Mouse (Mus musculus) C2C12 (cell line): ENCODE data around the gene Cavin1. TPM values are rescaled to one million over a fixed set of nuclear protein-coding genes. Genes with fewer than 3 reads are reported as not detected.

Source experiments
- H3K27me3 ChIP-seq: one replicate; pipeline ENCODE4 v1.6.1; 2011; ENCODE audit not compliant: control insufficient read depth, insufficient read depth, insufficient read length
- H3K36me3 ChIP-seq: one replicate; pipeline ENCODE4 v1.6.1; 2011; ENCODE audit not compliant: control insufficient read depth, insufficient read depth
- H3K4me3 ChIP-seq: one replicate; pipeline ENCODE4 v1.5.1; 2011; ENCODE audit warnings: mild to moderate bottlenecking, control low read depth; ENCODE audit not compliant: poor library complexity, insufficient read depth, severe bottlenecking
- H3K79me2 ChIP-seq: one replicate; pipeline ENCODE4 v1.6.1; 2011; ENCODE audit not compliant: control insufficient read depth, insufficient read depth
- H3K79me3 ChIP-seq: one replicate; pipeline ENCODE4 v1.6.1; 2011; ENCODE audit warnings: low read depth, control low read depth
- H3ac ChIP-seq: one replicate; pipeline ENCODE3; 2011; ENCODE audit warnings: low read depth; ENCODE audit not compliant: control insufficient read depth, insufficient read length
- CEBPB ChIP-seq: IDR thresholded peaks from one replicate; pipeline ENCODE4 v1.6.1; 2011; ENCODE audit warnings: low read depth, mild to moderate bottlenecking, control low read depth, moderate library complexity
- CTCF ChIP-seq: IDR thresholded peaks from one replicate; pipeline ENCODE4 v1.5.1; 2011; ENCODE audit not compliant: control insufficient read depth, insufficient read depth, insufficient read length
- FOSL1 ChIP-seq: IDR thresholded peaks from one replicate; pipeline ENCODE4 v1.8.0; 2011; ENCODE audit warnings: mild to moderate bottlenecking, low read length; ENCODE audit not compliant: poor library complexity, insufficient read depth, severe bottlenecking
- MAX ChIP-seq: IDR thresholded peaks from one replicate; pipeline ENCODE4 v1.6.1; 2011; ENCODE audit warnings: mild to moderate bottlenecking, control low read depth
- MYOD1 ChIP-seq: IDR thresholded peaks from one replicate; pipeline ENCODE4 v1.6.1; 2011; ENCODE audit warnings: low read depth; ENCODE audit not compliant: control insufficient read depth, insufficient read length
- MYOG ChIP-seq: IDR thresholded peaks from one replicate; pipeline ENCODE4 v1.6.1; 2011; ENCODE audit not compliant: control insufficient read depth, insufficient read length; ENCODE audit errors: extremely low read depth
- USF1 ChIP-seq: IDR thresholded peaks from one replicate; pipeline ENCODE4 v1.6.1; 2011; ENCODE audit warnings: low read depth, mild to moderate bottlenecking, control low read depth, moderate library complexity
- polyA plus RNA-seq: library from polyadenylated mRNA; unstranded; fragments of >200 nt; fragmentation: generic; extraction: Trizol; gene quantifications from one replicate; pipeline ENCODE4 v1.2.1, GENCODE M21; 2012; ENCODE audit warnings: missing spikeins

Gene Cavin1
- polyA plus RNA-seq, 1 experiment: 418 TPM

DNA sequence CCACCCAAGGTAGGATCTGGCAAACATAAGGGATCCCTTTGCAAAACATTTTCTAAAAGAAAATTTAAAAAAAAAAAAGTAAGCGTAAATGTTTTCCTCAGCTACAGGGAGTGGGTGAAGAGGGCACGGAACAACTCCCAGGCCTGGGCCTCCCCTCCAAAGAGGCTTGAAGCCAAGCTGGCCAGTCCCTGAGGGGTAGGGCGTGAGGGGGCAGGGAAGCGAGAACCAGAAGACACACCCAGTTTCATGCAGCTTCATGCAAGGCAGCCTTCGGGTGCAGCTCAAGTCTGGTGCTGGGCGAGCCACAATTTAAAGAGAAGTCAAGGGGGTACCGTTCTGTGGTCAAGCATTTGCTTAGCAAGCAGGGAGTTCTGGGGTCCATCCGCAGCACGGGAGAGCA, 7.0 kb downstream of the Cavin1 start:
- Histone ChIP-seq H3K36me3 (peaks cover 81% of the 10 kb centered on the region), H3K27me3 (no peaks in the 10 kb centered on the region), H3ac (no peak overlapping the region), H3K79me2 (peaks cover 100% of the 10 kb centered on the region), H3K79me3 (peaks cover 89% of the 10 kb centered on the region), H3K4me3 (no peak overlapping the region)
- TF ChIP-seq MAX: no peak
- no peak for TF ChIP-seq MYOG
- no peak for TF ChIP-seq CEBPB
- no peak for TF ChIP-seq MYOD1
- TF ChIP-seq FOSL1: no peak
- no peak for TF ChIP-seq USF1
- TF ChIP-seq CTCF: no peak

DNA sequence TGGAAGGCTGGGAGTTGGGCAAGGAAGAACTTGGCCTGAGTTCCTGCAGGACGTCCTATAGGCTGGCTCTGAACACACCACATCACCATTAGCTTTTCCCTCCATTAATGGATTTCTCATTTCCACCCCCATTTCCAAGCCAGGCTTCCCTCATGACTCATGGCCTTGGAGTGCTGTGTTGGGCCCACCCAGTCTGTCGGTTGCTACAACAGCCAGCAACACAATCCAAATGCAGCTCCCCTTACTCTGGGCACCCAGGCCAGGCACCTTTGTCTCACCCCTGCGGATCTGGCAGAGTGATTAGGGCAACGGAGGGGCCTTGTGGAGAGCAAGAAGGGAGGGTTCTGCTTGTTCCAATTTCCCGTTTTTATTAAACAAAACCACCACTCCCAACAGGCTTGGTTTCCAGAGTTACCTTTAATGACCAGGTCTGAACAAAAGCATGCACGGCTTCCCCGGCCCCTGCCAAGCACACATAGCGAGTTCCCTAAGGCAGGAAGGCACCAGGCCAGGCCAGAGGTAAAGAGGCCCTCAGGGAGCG, 8.2 kb downstream of the Cavin1 start:
- Histone ChIP-seq H3ac (peak overlapping the region; percentile 1), H3K27me3 (no peaks in the 10 kb centered on the region), H3K36me3 (peaks cover 81% of the 10 kb centered on the region), H3K79me3 (peaks cover 78% of the 10 kb centered on the region), H3K79me2 (peaks cover 99% of the 10 kb centered on the region), H3K4me3 (no peak overlapping the region)
- TF ChIP-seq CEBPB (peak; percentile 55), USF1 (no peak), MAX (no peak), MYOG (no peak), MYOD1 (no peak), CTCF (no peak), FOSL1 (peak; percentile 40)

DNA sequence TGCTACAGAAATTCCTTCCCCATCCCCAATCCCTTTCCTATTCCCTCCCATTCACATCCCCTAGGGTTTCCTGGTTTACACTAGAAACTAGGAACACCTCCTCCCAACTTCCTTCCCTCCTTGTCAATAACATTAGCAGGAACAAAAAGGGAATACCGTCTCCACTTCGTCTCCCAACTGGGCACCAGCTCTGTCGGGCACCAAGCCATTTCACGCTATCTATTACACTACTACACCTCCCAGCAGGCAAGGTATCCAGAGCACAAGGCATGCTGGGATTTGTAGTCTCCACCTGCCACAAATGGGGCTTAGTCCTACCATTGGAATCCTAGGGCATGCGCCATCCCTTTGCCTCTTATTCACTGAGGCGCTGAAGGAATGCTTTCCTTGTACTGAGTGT, 10.1 kb downstream of the Cavin1 start:
- no peaks in the 10 kb centered on the region for H3K27me3 ChIP-seq
- TF ChIP-seq FOSL1 (no peak), CEBPB (no peak), USF1 (no peak), MAX (no peak), MYOD1 (no peak), CTCF (no peak), MYOG (no peak)
- no peak overlapping the region for H3ac ChIP-seq
- peaks cover 82% of the 10 kb centered on the region for H3K36me3 ChIP-seq
- peaks cover 88% of the 10 kb centered on the region for H3K79me2 ChIP-seq
- H3K4me3 ChIP-seq: no peak overlapping the region
- H3K79me3 ChIP-seq: peaks cover 62% of the 10 kb centered on the region

DNA sequence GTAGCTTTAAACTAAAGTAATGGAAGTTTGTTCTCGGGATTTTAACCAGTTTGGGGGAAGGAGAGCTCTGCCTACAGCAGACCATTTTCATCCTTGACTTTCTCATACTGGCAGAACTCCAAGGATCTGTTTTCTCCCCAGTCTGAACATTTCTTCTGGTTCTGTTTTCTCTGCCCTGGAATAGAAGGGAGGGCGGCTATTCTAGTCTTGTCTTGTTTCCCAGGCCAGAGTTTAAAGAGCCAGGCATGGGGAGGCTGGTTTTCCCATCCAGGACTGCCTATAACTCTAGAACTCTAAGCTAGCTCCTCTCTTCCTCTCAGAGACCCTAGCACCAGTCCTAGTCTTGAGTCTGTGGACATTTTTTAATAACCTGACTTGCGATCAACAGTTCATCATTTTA, 10.9 kb downstream of the Cavin1 start:
- Histone ChIP-seq H3K79me2 (peaks cover 81% of the 10 kb centered on the region), H3K36me3 (peaks cover 81% of the 10 kb centered on the region), H3K4me3 (no peak overlapping the region), H3K27me3 (no peaks in the 10 kb centered on the region), H3K79me3 (peaks cover 54% of the 10 kb centered on the region), H3ac (no peak overlapping the region)
- TF ChIP-seq MAX (no peak), MYOD1 (no peak), CEBPB (no peak), MYOG (no peak)

DNA sequence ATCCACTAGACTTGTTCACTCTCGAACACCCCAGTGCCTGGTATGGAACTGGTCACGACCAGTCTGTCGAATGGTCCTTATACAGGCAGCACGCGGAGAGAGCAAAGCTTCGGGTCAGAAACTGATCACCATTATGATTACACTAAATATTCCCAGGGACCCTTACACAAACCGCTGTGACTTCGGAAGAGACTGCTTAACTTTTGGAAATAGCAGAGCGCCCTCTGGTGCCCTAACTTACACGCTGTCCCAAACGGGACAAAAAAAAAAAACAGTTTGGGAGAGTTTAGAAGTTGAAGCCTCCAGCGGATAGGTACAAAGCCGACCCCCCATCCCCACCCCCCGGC, 11.2 kb downstream of the Cavin1 start:
- Histone ChIP-seq H3K79me2 (peaks cover 77% of the 10 kb centered on the region), H3K36me3 (peaks cover 79% of the 10 kb centered on the region), H3K79me3 (peaks cover 51% of the 10 kb centered on the region), H3K27me3 (no peaks in the 10 kb centered on the region), H3ac (no peak overlapping the region), H3K4me3 (no peak overlapping the region)
- TF ChIP-seq FOSL1 (no peak), MAX (no peak)

DNA sequence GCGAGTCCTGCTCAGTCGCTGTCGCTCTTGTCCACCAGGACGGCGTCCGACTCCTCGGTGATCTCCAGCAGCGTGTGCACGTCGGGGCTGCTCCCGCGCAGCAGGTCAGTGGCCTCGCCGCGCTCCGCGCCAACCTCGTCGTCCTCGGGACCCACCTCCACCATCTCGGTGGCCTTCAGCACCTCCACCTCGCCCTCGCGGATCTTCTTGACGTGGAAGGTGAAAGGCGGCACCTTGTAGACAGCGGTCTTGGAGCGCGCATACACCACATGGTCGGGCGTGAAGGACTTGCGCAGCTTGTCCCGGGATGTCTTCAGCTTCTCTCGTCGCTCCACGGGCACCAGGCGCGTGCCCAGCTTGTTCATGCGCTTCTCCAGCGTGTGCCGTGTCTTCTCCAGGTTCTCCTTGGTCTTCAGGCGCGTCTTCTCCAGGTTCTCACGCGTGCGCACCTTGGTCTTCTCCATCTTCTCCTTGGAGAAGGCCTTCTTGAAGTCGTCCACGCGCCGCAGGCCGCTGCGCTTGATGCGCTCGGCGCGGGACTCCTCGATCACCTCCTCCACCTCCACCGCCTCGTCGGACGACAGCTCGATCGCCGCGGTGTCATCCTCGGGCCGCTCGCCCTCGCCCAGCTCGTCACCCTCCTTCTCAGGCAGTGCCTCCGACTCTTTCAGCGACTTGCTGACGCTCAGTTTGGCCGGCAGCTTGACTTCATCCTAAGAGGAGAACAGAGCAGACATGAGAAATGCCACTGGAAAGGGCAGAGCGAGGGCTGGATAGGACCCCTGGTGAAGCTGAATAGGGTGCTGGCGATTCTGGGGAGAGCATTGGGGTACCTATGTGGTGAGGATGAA, 11.8 kb downstream of the Cavin1 start:
- no peak overlapping the region for H3K4me3 ChIP-seq
- H3K79me2 ChIP-seq: peaks cover 71% of the 10 kb centered on the region
- H3K27me3 ChIP-seq: no peaks in the 10 kb centered on the region
- H3K36me3 ChIP-seq: peaks cover 79% of the 10 kb centered on the region
- no peak overlapping the region for H3ac ChIP-seq
- peaks cover 45% of the 10 kb centered on the region for H3K79me3 ChIP-seq
- no peak for TF ChIP-seq CTCF
- no peak for TF ChIP-seq FOSL1
- TF ChIP-seq USF1: no peak
- no peak for TF ChIP-seq MYOG
- no peak for TF ChIP-seq MYOD1
- no peak for TF ChIP-seq CEBPB
- TF ChIP-seq MAX: no peak
